11 mouse cellular contexts compared by ENCODE assay signal in the genomic region with DNA sequence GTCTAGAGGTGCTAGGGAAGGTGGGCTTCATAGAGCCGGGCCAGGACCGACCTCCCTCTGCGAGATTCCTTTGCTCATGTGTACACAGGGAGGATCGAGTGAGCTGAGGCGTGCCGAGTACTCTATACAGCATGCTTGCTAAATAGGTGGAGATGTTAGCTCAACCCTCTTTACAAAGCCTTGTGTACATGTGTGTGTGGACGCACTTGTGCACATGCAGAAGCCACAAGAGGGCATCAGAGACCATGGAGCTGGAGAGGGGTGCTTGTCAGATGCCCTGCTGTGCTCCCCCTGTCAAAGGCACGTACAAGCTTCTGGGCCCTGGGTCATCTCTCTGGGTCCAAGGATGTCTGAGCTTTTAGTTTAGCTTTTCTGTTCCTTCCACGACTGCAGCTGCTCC. TPM values are rescaled to one million over a fixed set of nuclear protein-coding genes. Genes with fewer than 3 reads are reported as not detected.
DNase-seq lines count a peak whose midpoint lies in the region; ATAC-seq and TF ChIP-seq lines count a peak whose summit lies in the region.
"Had no signal": no experiment of that assay in that cellular context is flagged by ENCODE, and none has a peak within 500 bp of the region (broad histone marks: within the 10 kb centered on the region; RNA-seq: fewer than 3 reads in every experiment).

No protein-coding gene starts in this region.

- no peak for DNase-seq in forebrain, postnatal 0 days
- DNase-seq in liver, postnatal 0 days = no peak
- no peak for DNase-seq in adrenal gland, adult 18-20 months (ENCODE audit: low spot score in 2 of 2)
- DNase-seq in kidney, postnatal 36 days = no peak
- DNase-seq: left cerebral cortex, postnatal 4 days had no signal

- peaks cover 88% of the 10 kb centered on the region for H3K36me3 ChIP-seq in forebrain, postnatal 0 days (ENCODE audit: insufficient read depth)
- peaks cover 97% of the 10 kb centered on the region for H3K36me3 ChIP-seq in forebrain, embryonic 12.5 days (replicated peaks)
- peaks cover 78% of the 10 kb centered on the region for H3K36me3 ChIP-seq in liver, postnatal 0 days (replicated peaks; ENCODE audit: insufficient read depth, low read length)
- H3K36me3 ChIP-seq in liver, embryonic 12.5 days = peaks cover 95% of the 10 kb centered on the region
- H3K36me3 ChIP-seq in ES-Bruce4 (ENCODE audit: control insufficient read depth, insufficient read depth, low read length, poor library complexity, severe bottlenecking) = peaks cover 18% of the 10 kb centered on the region; the same call in 1 of the 2 replicates
- peaks cover 65% of the 10 kb centered on the region for H3K36me3 ChIP-seq in stomach, embryonic 14.5 days (ENCODE audit: control insufficient read depth, insufficient read depth, low read length)

- H3K4me2 ChIP-seq in forebrain, postnatal 0 days (ENCODE audit: low read depth) = no peak overlapping the region
- H3K4me2 ChIP-seq in forebrain, embryonic 12.5 days = no peak overlapping the region
- no peak overlapping the region for H3K4me2 ChIP-seq in liver, postnatal 0 days (ENCODE audit: low read depth, low read length)
- no peak overlapping the region for H3K4me2 ChIP-seq in liver, embryonic 12.5 days
- no peak overlapping the region for H3K4me2 ChIP-seq in stomach, embryonic 14.5 days (replicated peaks; ENCODE audit: low read depth, low read length)
- H3K4me2 ChIP-seq: heart, embryonic 11.5 days had no signal

- no peaks in the 10 kb centered on the region for H3K4me1 ChIP-seq in forebrain, postnatal 0 days (ENCODE audit: insufficient read depth)
- H3K4me1 ChIP-seq in forebrain, embryonic 12.5 days = no peaks in the 10 kb centered on the region
- no peaks in the 10 kb centered on the region for H3K4me1 ChIP-seq in liver, postnatal 0 days (ENCODE audit: insufficient read depth)
- peaks cover 6% of the 10 kb centered on the region; the same call in 1 of the 2 replicates for H3K4me1 ChIP-seq in liver, embryonic 12.5 days
- H3K4me1 ChIP-seq in ES-Bruce4 (ENCODE audit: control insufficient read depth, insufficient read depth, low read length) = no peaks in the 10 kb centered on the region
- no peaks in the 10 kb centered on the region for H3K4me1 ChIP-seq in stomach, embryonic 14.5 days (ENCODE audit: control insufficient read depth, insufficient read depth, low read length)

- no peak overlapping the region for H3K4me3 ChIP-seq in forebrain, postnatal 0 days (ENCODE audit: low read depth, low read length)
- no peak overlapping the region for H3K4me3 ChIP-seq in forebrain, embryonic 12.5 days (replicated peaks)
- H3K4me3 ChIP-seq in liver, postnatal 0 days (ENCODE audit: low read depth, low read length) = no peak overlapping the region
- no peak overlapping the region for H3K4me3 ChIP-seq in liver, embryonic 12.5 days
- no peak overlapping the region for H3K4me3 ChIP-seq in ES-Bruce4 (ENCODE audit: low read depth, low read length)
- no peak overlapping the region for H3K4me3 ChIP-seq in stomach, embryonic 14.5 days (ENCODE audit: low read depth, low read length)

- TF ChIP-seq EP300 in liver, postnatal 0 days (IDR thresholded peaks at IDR 0.05; ENCODE audit: low read depth) = no peak
- TF ChIP-seq EP300 in ES-Bruce4 (IDR thresholded peaks at IDR 0.05; ENCODE audit: insufficient read depth, low read depth, low read length) = no peak

- no peaks in the 10 kb centered on the region for H3K27me3 ChIP-seq in forebrain, postnatal 0 days (ENCODE audit: insufficient read depth, low read length)
- H3K27me3 ChIP-seq in forebrain, embryonic 12.5 days = no peaks in the 10 kb centered on the region
- no peaks in the 10 kb centered on the region for H3K27me3 ChIP-seq in liver, postnatal 0 days (ENCODE audit: insufficient read depth, low read length)
- H3K27me3 ChIP-seq in liver, embryonic 12.5 days (replicated peaks) = no peaks in the 10 kb centered on the region
- H3K27me3 ChIP-seq in ES-Bruce4 (ENCODE audit: control insufficient read depth, insufficient read depth, low read length, poor library complexity, severe bottlenecking) = no peaks in the 10 kb centered on the region
- no peaks in the 10 kb centered on the region for H3K27me3 ChIP-seq in stomach, embryonic 14.5 days (ENCODE audit: control insufficient read depth, insufficient read depth, low read length)

- H3K9ac ChIP-seq in forebrain, postnatal 0 days = no peak overlapping the region
- no peak overlapping the region for H3K9ac ChIP-seq in forebrain, embryonic 12.5 days
- no peak overlapping the region for H3K9ac ChIP-seq in liver, postnatal 0 days (replicated peaks)
- H3K9ac ChIP-seq in liver, embryonic 12.5 days = no peak overlapping the region
- H3K9ac ChIP-seq in ES-Bruce4 (ENCODE audit: low read depth, poor library complexity, severe bottlenecking) = no peak overlapping the region
- H3K9ac ChIP-seq in stomach, embryonic 14.5 days (replicated peaks; ENCODE audit: low read depth, low read length) = no peak overlapping the region

- TF ChIP-seq POLR2A in ES-Bruce4 (IDR thresholded peaks at IDR 0.05; ENCODE audit: insufficient read depth, low read length) = no peak

- H3K9me3 ChIP-seq in forebrain, postnatal 0 days (ENCODE audit: low read length) = no peaks in the 10 kb centered on the region
- H3K9me3 ChIP-seq in forebrain, embryonic 12.5 days = no peaks in the 10 kb centered on the region
- H3K9me3 ChIP-seq in liver, postnatal 0 days (ENCODE audit: low read length) = no peaks in the 10 kb centered on the region
- no peaks in the 10 kb centered on the region for H3K9me3 ChIP-seq in liver, embryonic 12.5 days (replicated peaks)
- H3K9me3 ChIP-seq in ES-Bruce4 (replicated peaks; ENCODE audit: control insufficient read depth, insufficient read depth, low read length, poor library complexity, severe bottlenecking) = no peaks in the 10 kb centered on the region
- H3K9me3 ChIP-seq in stomach, embryonic 14.5 days (ENCODE audit: control insufficient read depth, low read depth, low read length) = no peaks in the 10 kb centered on the region

- peak; percentile 37 for TF ChIP-seq CTCF in forebrain, postnatal 0 days (IDR thresholded peaks at IDR 0.05; ENCODE audit: low read depth)
- peak; percentile 39 for TF ChIP-seq CTCF in liver, postnatal 0 days (IDR thresholded peaks at IDR 0.05; ENCODE audit: low read depth)
- peak; percentile 15 for TF ChIP-seq CTCF in ES-Bruce4 (IDR thresholded peaks at IDR 0.05; ENCODE audit: low read depth, low read length)

- no peak overlapping the region for H3K27ac ChIP-seq in forebrain, postnatal 0 days (ENCODE audit: low read depth, low read length)
- no peak overlapping the region for H3K27ac ChIP-seq in forebrain, embryonic 12.5 days
- no peak overlapping the region for H3K27ac ChIP-seq in liver, postnatal 0 days (ENCODE audit: low read depth)
- no peak overlapping the region for H3K27ac ChIP-seq in liver, embryonic 12.5 days
- H3K27ac ChIP-seq in ES-Bruce4 (ENCODE audit: insufficient read depth, low read length) = no peak overlapping the region
- no peak overlapping the region for H3K27ac ChIP-seq in stomach, embryonic 14.5 days (ENCODE audit: low read length)
- H3K27ac ChIP-seq: macrophage had no signal

- WGBS in forebrain, postnatal 0 days = 88% methylated on average over 9 of the region's 9 CpGs
- 88% methylated on average over 9 of the region's 9 CpGs for WGBS in forebrain, embryonic 12.5 days
- 89% methylated on average over 9 of the region's 9 CpGs for WGBS in liver, postnatal 0 days (ENCODE audit: insufficient replicate concordance)
- 88% methylated on average over 9 of the region's 9 CpGs for WGBS in liver, embryonic 12.5 days (ENCODE audit: insufficient replicate concordance)
- 74% methylated on average over 9 of the region's 9 CpGs for WGBS in stomach, embryonic 14.5 days

- ATAC-seq in forebrain, postnatal 0 days = no peak
- no peak for ATAC-seq in forebrain, embryonic 12.5 days (ENCODE audit: low FRiP score)
- ATAC-seq in liver, postnatal 0 days = no peak
- ATAC-seq in liver, embryonic 12.5 days = no peak
- ATAC-seq in stomach, embryonic 14.5 days (ENCODE audit: insufficient number of reproducible peaks, insufficient read depth, low FRiP score, low read depth) = peak; percentile 43; the same call in 1 of the 2 replicates

RNA-seq across cellular contexts. Expression of a gene that starts 12.5 kb away (rescaled TPM):
- 87.7 and 92.5 TPM in 2 replicates for total RNA-seq in forebrain, postnatal 0 days (2014; rRNA removed)
- 22.0 and 24.7 TPM in 2 replicates for polyA plus RNA-seq in forebrain, postnatal 0 days (2015; fragmentation: Nextera tagmentation; extraction: Ambion mirVana)
- polyA plus RNA-seq in forebrain, embryonic 12.5 days (2016; fragmentation: Nextera tagmentation; extraction: Ambion mirVana) = 16.1 and 16.7 TPM in 2 replicates
- polyA plus RNA-seq in liver, postnatal 0 days (2015; fragmentation: Nextera tagmentation; extraction: Ambion mirVana) = 7.6 and 8.6 TPM in 2 replicates
- polyA plus RNA-seq in liver, embryonic 12.5 days (2016; fragmentation: Nextera tagmentation; extraction: Ambion mirVana) = 21.9 and 22.5 TPM in 2 replicates
- 58.9 and 62.4 TPM in 2 replicates for polyA plus RNA-seq in ES-Bruce4 (2011; ENCODE audit: insufficient read depth, insufficient read length, low read depth, missing spikeins)
- 12.7 and 14.7 TPM in 2 replicates for polyA plus RNA-seq in stomach, embryonic 14.5 days (2014; fragmentation: Nextera tagmentation; extraction: Ambion mirVana)
- total RNA-seq in adrenal gland, adult 18-20 months (2021) = 10 to 100 TPM; 60.6 to 64.4 TPM
